Mouse (Mus musculus) left cerebral cortex, adult 9 months (tissue): ENCODE data around the gene Hist1h3h.
"Not testable (repeated sequence)": the region's sequence is repeated elsewhere in the genome, so short reads cannot be mapped to it uniquely, and the experiment has no call there.

ENCODE experiments used
- DNase-seq, 2 experiments: peaks; one replicate each; pipeline ENCODE4 v3.0.0; 2022; ENCODE audit warnings: low spot score in 2 of 2

Gene Hist1h3h

DNA sequence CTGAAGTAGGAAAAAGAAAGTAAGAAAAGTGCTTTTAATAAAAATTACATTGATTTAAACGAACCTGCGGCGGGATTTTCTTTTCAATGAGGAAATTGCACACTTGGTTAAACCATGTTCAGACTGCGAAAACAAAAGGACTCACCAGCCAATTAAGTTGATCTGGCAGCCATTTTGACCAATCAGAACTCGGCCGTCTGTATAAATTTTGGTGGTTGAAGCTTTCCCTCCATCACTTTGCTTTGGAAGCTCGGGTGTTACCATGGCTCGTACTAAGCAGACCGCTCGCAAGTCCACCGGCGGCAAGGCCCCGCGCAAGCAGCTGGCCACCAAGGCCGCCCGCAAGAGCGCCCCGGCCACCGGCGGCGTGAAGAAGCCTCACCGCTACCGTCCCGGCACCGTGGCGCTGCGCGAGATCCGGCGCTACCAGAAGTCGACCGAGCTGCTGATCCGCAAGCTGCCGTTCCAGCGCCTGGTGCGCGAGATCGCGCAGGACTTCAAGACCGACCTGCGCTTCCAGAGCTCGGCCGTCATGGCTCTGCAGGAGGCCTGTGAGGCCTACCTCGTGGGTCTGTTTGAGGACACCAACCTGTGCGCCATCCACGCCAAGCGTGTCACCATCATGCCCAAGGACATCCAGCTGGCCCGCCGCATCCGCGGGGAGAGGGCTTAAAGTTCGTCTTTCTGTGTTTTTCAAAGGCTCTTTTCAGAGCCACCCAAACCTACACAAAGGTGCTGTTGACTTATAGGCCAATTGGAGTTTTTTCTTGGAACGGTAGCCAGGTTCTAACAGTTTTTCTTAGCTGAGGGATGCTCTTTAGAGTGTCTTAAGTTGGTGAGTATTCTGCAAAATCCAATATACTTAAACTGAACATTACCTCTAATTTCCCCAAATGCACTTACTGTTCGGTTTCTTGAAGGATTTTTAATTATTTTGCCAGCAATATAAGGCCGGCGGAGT is at the start of gene Hist1h3h:
Gene Hist1h3h (plus strand): TSS at position 263 of the 961 bp plus-strand sequence.
- DNase-seq, result peak; percentile 73 to 92

DNA sequence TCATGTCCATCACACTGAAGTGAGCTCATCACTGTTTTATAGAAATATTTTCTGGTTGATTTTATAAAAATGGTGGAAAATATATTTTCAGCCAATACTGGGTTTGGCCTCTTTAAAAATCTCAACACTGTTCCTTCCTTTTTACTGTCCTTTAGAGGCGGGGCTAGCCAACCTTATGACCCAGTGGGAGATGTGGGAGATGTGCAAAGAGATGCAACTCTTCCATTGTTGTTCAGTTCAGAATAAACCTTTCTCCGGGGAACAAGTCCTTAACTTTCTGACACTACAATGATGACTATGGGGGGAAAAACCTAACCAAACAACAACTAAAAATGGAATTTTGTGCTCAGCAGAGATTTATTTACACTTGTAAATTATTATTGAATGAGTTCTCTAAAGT is 40.2 kb upstream of the Hist1h3h start, which contains the start of gene Olfr1360:
Gene Olfr1360 (minus strand): TSS at position 101 of the 400 bp plus-strand sequence.
- no peak for DNase-seq

DNA sequence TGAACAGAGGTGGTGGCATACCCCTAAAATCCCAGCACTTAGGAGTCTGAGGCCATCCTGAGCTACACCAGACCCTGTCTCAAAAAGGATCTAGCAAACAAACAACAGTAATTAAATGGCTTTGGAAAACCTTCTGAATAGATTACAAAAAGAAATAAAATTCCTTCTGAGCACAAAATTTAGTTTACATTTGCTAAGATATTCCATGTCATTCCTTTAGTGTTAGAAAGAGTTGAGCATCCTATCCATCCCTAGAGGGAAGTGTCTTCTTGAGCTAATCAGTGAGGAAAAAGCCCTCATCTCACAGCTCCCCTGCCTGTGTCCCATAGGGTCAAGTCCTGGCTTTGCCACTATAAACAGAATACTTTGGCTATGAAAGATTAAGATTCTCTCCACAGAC is 19.6 kb upstream of the Hist1h3h start, which contains the start of gene Olfr1359:
Gene Olfr1359 (plus strand): TSS at position 301 of the 400 bp plus-strand sequence.
- DNase-seq, result no peak

DNA sequence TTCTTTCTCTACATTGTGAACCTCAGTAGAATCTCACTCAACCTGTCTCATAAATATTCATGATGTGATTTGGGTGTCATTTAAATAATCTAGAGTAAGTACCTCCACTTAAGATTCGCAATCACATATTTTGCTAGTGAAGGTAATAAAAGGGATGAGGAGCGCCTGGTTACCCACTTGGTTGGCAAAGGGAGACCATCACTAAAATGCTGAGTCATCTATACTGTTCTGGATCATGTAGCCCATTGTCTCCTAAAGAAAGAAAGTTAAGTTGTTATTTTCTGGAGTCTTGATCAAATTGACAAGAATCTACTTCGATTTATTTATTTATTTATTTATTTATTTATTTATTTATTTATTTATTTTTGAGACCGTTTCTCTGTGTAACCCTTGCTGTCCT is 10.8 kb upstream of the Hist1h3h start:
- no peak for DNase-seq

DNA sequence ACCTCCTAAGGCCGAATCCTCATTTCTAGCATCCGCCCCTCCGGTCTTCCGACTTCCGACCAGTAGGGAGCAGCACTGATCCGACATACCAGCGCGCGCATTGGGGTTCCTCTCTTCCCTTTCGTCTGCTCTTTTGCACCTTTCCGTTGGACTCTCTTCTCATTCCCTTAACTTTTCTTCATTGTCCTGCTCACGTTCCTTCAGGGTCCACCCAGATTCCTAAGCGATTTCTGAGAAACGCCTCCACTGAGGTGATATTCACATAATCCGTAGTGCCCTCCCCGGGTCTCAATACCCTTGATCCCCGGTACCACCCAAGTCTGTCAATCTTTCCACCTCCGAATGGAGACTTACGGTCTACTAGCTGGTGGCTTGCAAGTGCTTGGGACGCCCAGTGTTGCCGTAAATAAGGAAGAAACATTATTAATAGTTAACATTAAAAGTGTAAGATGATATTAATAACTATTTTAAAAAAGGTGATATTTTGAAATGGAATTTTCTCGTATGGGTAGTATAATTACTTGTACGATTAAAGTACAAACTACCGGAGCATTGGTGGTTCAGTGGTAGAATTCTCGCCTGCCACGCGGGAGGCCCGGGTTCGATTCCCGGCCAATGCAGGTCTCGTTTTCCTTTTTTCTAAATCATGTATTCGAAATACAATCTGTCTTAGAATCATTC is 7.3 kb upstream of the Hist1h3h start:
- peak; percentile 60 to 93 for DNase-seq

DNA sequence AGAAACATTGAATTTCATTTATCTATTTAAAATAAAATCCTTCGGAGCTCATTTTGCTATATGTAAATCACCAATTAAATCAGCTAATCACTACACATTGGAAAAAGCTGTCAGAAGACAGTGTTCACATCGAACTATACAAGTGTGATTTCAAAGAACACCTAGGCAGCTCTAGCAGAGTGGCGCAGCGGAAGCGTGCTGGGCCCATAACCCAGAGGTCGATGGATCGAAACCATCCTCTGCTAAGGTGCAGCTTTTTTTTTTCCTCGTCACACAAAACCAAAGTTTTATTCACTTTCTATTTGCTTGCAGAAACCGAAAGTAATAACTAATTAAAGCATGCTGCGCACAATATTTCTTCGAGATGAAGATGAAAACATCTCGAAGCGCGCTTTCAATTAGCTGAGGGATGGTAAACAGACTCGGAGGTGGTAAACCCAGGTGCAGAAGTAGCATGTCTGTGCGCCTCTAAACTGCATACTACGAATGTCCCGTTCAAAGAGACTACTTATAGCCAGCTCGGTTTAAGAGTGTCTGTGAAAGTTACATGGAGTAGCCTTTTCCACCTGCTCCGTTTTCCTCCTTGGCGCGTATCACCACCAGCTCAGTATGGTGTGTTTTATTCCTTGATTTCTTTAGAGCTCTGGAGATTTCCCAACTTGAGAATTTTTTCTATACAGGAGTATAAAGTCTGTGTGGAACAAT is 6.5 kb upstream of the Hist1h3h start:
- DNase-seq, result peak in 1 of 2 experiments; percentile 89

DNA sequence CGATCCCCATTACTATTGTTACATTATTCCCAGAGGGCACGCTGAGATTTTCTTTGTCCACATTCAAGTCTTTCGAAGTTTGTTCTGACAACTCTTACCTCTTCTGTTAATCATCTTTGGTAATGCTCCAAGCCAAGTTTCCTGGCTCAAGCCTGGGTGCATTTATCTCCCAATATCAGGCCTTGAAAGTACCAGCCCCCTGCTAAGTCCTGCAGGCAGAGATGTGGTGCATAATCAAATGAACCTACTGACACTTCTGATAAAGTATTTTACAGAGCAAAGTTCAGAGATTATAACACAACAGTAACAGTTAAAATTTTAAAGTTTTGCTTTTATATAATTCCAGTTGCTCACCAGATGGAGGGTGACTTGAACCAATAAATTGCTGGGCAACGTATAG is 5.8 kb upstream of the Hist1h3h start:
- no peak for DNase-seq

DNA sequence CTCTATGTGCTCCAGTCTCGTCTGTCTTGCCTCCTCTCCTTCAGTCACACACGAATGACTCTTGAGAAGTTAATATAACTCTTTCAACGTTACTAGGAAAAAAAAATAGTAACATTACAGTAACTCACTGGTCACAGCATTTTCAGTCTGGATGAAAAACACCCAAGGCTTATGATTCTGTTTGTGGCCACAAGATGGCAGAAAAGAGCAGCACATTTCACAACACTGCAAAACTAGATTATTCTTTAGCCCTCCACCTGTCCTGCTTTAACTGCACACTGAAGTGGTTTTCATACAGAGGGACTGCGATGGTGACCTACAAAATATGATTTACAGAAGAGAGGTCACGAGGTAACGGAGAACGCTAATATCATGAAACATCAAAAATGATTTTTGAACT is 2.7 kb upstream of the Hist1h3h start:
- peak in 1 of 2 experiments; percentile 79 for DNase-seq

DNA sequence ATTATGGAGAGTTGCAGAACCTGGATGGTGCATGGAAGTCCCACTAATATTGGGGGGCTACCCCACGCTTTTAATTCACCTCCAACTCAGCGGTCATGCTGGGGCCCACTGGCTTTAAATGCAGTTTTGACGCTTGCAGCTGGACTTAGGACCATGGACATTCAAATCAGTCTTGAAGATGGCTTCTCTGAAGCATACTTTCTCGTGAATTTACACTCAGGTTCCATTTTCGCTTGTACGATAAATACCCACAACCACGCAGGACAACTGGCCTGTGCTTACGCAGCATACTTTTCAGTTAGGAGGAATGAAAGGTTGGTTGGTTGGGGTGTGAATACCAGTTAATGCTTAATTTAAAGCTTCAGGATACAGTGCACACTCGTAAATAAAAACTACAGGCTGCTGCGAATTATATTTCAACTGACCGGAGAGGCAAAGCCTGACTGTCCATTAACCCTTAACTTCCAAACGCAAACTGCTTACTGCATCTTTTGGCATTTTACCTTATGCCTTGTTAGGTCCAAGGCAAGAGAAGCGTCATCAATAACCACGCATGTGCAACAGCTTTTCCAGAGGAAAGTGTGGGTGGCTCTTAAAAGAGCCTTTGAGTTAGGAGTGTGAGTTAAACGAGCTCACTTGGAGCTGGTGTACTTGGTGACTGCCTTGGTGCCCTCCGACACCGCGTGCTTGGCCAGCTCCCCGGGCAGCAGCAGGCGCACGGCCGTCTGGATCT is 2.2 kb upstream of the Hist1h3h start:
- no peak for DNase-seq

DNA sequence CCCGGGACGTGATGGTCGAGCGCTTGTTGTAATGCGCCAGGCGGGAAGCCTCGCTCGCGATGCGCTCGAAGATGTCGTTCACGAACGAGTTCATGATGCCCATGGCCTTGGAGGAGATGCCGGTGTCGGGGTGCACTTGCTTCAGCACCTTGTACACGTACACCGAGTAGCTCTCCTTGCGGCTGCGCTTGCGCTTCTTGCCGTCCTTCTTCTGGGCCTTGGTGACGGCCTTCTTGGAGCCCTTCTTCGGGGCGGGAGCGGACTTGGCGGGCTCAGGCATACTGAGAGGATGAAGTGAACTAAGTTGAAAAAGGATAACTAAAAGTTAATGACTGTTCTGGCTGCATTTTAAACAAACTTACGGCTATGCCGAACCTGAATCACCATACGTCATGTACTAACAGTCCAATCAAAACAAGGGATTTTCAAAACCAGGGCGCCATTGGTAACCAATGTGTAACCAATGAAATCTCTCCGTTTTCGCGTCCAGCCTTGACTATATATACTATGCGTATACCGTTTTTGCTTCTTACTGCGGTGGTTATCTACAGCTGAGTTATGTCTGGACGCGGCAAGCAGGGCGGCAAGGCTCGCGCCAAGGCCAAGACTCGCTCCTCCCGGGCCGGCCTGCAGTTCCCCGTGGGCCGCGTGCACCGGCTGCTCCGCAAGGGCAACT is 1.5 kb upstream of the Hist1h3h start, which contains the start of the genes Hist1h2bl and Hist1h2ai:
Gene Hist1h2bl (minus strand): TSS at position 280 of the 676 bp plus-strand sequence.
Gene Hist1h2ai (plus strand): TSS at position 559 of the 676 bp plus-strand sequence.
- peak; percentile 92 to 95 for DNase-seq

DNA sequence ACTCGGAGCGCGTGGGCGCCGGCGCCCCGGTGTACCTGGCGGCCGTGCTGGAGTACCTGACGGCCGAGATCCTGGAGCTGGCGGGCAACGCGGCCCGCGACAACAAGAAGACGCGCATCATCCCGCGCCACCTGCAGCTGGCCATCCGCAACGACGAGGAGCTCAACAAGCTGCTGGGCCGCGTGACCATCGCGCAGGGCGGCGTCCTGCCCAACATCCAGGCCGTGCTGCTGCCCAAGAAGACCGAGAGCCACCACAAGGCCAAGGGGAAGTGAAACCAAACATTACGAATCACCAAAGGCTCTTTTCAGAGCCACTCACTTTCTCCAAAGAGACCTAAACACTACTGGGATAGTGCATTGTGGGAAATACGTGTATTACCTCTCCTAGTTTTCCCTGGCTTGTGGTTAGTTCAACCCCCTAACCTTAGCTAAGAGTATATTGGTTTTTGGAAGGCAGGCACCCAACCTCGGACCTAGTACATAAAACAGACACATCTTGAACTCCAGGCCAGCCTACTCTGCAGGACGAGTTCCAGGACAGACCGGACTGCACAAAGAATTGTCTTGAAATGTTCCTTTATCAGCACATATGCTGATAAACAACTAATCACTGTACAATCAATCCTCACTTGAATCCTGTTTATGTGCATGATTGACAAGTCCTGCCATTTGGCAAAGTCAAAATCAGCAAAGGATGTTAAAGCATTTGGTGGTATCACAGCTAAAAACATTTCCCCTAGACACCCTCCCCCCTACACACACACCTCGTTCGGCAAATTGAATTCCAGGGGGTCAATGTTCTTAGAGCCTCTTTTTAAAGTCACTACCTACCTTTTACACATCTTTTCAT is 693 bp upstream of the Hist1h3h start:
- DNase-seq, result peak in 1 of 2 experiments; percentile 16

DNA sequence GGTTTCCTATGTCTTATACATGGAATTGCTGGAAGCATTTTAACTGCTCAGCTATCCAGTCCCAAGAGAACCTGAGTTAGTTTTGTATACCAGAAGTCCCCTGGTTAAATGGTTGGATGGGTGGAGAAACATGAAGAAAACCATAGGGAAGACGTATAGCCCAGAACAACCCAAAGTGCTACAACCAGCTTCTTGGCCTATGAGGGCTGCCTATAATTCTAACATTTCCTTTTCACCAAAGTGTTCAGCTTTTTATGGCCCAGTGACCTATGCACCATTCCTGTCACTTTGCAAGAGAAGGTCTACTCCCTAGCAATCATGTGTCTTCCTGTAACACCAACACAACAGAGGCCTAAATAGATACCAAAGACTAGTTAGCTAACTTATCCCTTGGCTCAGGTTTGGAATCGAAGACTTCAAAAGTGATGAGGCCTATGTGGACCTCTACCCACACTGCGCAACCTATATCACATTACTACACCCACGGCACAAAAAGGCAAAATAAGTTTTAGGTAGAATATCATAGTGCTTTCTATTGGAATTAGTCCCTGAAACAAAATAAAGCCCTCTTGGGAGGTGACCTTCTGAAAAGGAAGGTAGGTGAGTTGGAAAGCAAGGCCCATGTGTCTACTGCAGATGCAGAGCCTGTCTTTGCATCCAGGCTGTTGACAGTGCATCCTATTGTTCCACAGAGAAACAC is 1.1 kb downstream of the Hist1h3h start:
- no peak for DNase-seq

DNA sequence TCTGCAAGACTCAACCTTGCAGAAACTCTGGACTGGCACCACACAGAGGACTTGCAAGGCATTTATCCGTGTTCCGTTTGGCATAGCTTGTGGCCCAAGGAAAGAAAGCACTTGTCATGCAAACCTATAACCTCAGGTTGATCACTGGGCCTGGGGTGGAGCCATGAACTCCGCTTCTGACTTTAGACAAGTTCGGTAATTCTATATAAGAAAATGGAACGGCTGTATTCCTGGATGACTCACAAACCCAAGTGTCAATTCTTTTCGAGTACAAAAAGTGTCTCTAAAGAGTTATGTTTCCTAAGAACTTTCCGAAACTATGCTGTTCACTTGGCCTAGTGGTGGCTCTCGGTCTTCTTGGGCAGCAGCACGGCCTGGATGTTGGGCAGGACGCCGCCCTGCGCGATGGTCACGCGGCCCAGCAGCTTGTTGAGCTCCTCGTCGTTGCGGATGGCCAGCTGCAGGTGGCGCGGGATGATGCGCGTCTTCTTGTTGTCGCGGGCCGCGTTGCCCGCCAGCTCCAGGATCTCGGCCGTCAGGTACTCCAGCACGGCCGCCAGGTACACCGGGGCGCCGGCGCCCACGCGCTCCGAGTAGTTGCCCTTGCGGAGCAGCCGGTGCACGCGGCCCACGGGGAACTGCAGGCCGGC is 3.8 kb downstream of the Hist1h3h start:
- DNase-seq, result not testable (repeated sequence)

DNA sequence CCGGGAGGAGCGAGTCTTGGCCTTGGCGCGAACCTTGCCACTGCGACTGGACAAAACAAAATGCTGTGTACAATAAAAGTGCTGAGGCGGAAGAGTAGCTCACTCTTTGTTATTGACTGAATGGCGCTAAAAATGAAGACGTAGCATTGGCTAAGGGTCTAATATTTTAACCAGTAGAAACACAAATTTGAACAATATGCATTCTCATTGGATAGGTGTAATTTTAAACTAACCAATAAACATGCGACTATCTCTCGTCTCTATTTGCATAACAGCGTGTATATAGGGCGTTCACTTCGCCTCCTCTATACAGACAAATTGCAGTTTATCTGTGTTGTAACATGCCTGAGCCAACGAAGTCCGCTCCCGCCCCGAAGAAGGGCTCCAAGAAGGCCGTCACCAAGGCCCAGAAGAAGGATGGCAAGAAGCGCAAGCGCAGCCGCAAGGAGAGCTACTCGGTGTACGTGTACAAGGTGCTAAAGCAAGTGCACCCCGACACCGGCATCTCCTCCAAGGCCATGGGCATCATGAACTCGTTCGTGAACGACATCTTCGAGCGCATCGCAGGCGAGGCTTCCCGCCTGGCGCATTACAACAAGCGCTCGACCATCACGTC is 4.4 kb downstream of the Hist1h3h start, which contains the start of gene Hist1h2bm:
Gene Hist1h2bm (plus strand): TSS at position 288 of the 616 bp plus-strand sequence.
- DNase-seq, result peak; percentile 74 to 80

DNA sequence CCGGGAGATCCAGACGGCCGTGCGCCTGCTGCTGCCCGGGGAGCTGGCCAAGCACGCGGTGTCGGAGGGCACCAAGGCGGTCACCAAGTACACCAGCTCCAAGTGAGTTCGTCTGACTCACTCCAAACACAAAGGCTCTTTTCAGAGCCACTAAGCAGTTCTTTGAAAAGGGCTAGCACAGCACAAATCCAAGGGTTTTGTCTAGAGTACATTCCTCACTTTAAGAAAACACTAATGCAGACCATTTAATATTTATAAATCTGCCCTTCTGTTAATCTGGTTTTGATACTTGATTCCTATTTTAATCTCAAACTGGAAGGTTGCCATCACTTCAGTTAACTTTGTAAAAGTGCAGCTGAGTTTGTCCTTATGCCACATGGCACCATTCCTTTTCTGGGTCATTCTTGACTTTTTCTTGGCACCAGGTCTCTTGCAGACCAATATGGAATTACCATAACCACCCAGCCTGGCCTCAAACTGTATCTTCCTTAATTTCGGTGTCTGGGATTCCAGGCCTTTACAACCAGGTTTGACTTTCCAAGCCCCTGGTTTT is 5.0 kb downstream of the Hist1h3h start:
- DNase-seq, result no peak

DNA sequence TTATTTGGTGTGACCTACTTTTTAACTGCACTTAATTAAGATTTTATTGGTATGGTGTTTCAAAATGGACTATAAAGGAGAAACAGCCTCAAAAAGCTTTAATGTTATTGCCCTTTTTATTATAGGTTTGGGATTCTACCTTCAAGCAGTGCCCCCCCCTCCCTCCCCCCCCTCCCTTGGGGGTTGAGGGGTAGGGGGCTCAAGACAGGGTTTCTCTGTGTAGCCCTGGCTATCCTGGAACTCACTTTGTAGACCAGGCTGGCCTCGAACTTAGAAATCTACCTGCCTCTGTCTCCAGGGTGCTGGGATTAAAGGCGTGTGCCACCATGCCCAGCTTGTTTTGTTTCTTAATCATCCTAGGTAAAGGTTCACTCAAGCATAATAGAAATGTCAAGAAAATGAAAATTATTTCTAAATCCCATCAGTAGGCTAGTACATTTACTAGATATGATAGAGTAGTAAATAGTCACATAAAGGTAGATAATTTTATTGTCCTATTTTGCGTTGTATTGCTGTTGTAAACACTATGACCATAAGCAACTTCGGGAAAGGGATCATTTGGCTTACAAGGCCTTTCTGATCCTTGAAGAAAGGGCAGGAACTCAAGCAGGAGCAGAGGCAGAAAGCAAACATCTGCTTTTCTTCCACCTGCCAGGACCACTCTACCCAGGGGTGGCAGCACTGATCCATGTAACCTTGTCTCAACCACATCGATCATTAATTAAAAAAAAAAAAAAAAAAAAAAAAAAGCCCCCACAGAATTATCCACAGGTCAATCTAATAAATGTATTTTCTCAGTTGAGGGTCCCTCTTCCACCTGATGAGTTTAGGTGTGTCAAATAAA is 5.8 kb downstream of the Hist1h3h start:
- DNase-seq, result no peak
